Mouse (Mus musculus) heart, postnatal 4 days (tissue): ENCODE measurements around the gene C2. TPM values are rescaled to one million over a fixed set of nuclear protein-coding genes. Genes with fewer than 3 reads are reported as not detected.
A peak's percentile ranks its signal among the peaks of the same experiment; 100 is the strongest.

Experiments used
- DNase-seq: peaks from one replicate; pipeline ENCODE4 v3.0.0; 2021
- total RNA-seq, 2 experiments: library from RNA; stranded (reverse); gene quantifications; 2 replicates each; pipeline ENCODE4 v1.2.3; 2021

Gene C2
- total RNA-seq, 2 experiments from 2014 or later = 3.0 to 3.7 TPM

DNA sequence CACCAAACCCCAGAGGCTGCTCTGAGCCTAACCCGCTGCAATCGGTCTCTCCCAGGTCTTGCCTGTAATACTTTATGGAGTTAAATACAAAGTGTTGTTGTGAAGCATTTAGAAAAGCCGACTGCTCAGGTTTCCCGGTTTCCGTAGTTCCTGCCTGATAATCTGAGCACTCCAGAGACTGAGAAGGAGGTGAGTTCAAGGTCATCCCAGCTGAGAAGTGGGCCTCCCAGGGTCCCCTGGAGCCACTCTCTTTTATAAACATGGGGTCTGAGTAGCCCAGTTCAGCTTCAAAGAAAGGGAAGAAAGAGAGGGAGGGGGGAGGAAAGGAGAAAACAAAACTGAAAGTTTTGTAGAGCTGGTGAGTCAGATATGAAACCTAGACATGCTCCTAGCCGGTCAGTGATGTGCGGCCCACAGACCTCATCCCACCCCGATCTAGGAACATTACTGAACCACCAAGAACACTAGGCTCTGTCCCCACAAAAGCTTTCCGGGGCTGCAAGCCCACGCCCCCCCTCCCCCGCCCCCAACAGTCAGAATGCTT lies 18.7 kb downstream of the C2 start, which contains the start of gene Zbtb12:
Zbtb12 (plus strand) TSS at position 148 of the 544 bp plus-strand sequence.
- DNase-seq = no peak

DNA sequence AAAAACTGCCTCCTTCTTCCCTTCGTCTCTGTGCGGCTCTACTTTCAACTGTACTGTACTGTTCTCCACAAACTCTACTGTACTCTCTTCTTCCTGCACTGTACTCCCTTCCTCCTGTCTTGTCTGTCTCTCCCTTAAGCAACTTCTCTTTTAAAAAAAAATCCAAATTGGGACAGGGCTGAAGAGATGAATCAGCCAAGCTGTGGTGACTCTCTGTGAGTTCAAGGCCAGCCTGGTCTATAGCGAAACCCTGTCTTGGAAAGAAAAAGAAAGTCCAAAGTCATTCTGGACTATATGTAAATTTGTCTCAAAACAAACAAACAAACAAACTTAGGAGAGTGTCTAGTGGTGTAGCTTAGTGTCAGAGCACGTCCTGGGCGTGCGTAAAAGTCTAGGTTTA lies 23.7 kb downstream of the C2 start:
- no peak for DNase-seq

DNA sequence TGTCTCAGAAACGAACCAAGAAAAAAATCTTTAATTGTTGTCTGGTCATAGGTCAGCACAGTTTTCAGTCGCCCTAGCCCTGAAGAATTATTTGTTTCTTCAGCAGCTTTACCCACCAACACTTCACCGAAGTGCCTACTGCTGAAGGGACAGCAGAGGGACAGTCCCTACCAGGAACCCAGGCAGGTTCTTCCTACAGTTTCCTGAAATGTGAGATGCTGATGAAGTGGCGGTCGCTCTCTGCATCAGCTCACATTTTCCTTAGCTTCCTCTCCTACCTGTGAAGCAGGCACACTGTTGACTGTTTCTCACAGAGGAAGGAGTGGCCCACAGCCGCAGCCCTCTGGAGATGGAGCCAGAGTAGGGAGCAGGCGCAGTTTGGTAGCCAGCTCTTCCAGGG lies 32.1 kb downstream of the C2 start:
- DNase-seq = no peak

DNA sequence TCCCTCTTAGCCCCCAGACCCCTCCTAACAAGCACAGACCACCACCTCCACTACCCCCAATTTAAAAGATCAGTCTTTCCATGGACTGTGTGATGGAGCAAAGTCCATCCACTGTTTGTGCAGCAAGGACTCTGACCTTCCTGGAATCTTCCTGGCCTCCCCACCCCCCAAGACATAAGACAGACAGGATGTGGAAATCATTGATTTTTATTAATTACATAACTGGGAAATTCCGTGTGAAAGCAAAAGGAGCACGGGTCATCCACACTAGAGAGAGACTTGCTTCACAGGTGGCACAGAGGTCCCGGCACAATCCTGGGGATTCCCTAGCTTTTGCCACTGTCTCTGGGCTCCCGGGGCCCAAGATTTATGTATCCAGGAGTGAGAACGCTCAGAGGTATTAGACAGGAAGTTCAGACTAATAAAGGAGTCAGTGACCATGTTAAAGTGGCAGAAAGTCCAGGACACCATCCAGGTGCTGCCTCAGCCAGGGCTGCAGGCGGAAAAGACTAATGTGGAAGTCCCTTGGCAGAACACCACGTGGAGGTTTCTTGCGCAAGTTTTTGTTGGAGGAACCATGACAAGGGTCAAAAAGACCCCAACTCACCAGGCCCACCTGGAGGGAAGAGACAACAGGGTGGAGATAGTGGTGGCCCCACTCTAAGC lies 35.5 kb downstream of the C2 start, which contains the start of gene Cfb:
Cfb (minus strand) TSS at position 103 of the 666 bp plus-strand sequence.
- DNase-seq = no peak

DNA sequence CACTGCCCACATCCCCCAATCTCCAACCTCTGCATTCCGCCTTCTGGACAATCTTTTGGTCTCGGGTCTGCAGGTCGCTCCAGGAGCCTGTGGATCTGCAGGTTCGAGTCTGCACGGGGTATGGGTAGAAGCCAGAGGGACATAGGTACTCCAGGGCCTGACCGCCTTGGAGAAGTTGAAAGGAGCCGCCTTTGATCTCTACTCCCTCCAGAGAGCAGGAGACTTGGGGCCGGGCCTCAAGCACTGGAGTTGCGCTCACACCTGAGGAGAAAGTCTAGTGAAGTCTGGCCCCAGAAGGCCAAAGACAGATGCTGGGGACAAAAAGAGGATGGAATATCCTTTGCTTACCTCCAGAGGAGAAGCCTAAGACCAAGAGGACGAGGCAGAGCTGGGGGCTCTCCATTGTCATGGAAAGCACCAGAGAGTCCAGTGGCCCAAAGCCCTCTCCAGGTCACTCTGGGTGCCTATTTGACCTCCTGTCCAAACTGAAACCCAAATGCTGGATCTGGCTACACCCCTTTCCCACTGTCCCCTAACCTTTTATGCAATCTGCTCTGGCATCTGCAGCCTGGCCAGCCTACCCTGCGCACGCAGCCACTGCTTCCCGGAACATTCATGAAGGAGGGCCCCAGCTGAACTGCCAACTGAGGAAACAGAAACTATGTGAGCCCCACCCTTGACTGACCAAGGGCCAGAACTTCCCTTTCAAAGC lies 36.2 kb downstream of the C2 start:
- DNase-seq = no peak

DNA sequence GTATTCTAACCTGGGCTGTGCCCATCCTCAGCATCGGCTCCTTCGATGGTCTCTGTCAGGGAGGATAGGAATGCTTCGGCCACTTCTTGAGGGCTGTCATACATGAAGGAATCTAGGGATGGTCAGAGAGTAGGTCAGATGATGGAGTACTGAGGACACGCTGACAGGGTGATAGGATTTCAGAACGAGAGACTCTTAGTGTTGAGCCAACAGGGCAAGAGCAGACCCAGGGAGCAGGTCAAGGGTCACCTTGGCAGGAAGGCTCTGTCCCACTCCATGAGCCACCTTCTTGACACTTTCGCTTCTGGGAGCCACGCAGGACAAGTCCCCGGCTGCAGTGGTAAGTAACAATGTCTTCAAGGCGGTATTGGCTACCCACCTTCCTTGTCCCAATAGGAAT lies 37.6 kb downstream of the C2 start:
- no peak for DNase-seq

DNA sequence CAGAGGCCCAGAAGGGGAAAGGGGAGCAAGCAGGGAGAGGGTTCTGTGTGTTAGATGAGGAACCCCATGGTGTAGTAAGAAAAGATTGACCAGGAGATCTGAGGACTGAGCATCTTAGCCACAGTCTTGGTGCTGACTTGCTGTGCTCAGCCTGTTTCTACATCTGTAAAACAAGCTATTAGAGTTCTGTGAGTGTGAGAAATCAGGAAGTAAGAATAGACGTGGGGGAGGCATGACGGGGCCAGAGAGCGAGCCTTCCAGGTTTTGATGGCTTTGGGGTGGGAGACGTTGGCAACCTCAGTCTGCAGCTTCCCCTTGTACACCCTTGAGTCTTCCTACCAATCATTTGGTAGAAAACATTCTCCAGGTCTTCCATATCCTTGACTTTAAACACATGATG lies 39.4 kb downstream of the C2 start:
- DNase-seq = no peak

DNA sequence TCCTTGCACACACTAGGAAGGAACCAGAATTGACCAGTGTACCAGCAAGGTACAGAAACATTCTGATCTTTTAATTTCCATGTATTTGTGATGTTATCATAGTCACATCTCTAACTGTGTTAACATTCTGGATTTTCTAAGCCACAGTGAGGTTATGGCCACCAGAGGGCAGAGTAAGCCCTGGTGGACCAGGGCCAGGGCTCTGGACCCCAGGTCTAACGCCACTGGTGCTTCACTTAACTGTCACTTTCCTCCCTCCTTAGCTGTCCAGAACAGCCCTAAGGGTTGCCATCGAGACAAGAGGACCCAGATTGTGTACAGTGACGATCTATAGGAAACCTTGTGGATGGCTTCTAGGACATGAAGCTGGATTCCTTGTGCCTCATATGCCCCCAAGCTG lies 42.2 kb downstream of the C2 start:
- peak; percentile 67 for DNase-seq

DNA sequence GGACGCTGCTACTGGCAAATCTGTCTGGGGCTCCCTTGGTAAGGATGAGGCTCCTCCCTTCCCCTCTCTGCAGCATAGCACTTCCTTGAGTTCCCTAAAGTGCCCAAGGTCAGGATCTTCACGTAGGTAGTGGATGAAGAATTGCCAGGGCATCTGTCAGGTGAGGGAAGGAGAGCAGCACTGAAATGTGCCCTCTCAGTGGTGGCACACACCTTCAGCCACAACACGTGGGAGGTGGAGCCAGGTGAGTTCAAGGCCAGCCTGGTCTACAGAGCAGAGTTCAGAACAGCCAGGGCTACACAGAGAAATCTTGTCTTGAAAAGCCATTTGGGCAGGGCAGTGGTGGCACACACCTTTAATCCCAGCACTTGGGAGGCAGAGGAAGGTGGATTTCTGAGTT lies 43.3 kb downstream of the C2 start:
- DNase-seq = no peak

DNA sequence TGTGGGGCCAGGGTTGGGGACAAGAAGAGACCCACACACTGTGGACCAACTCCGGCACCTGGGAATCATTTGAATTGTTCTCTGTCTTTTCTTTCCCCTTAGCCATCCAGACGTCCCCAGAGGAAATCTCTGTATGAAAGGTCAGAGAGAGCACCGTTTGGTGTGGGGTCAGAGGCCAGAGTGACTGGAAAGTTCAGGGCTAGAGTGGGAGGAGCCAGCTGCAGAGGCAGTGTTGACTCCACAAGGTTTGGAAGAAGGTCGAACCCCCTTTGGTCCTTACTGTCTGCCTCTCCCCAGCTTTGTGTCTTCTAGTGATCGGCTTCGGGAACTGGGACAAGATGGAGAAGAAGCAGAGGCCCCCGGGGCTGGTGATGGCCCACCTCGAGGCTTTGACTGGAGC lies 44.6 kb downstream of the C2 start:
- DNase-seq = no peak

DNA sequence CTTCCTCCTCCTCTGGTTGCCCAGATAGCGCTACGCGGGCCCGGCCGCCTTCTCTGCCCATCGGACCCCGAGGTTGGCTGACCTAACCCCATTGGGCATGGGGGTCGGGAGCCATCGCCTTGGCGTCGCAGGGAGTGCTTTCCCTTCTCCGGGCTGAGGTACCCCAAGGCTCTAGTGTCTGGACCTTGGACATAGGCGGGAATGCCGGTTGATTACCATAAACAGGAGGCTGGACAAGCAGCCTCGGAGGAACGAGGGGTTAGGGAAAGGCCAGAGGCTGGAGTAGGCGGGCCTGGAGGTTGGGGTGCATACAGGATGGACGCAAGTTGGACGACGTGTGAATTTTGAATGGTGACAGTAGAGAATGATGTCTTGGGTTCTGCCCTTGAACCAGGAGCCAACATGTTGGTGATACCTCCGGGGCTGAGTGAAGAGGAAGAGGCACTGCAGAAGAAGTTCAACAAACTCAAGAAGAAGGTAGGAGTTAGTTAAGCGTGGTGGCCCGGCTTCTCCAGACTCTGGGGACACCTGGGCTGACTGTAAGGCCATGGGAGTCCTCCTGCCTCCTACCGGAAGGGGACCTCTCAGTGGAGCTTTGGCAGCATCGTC lies 47.4 kb downstream of the C2 start:
- DNase-seq = no peak

DNA sequence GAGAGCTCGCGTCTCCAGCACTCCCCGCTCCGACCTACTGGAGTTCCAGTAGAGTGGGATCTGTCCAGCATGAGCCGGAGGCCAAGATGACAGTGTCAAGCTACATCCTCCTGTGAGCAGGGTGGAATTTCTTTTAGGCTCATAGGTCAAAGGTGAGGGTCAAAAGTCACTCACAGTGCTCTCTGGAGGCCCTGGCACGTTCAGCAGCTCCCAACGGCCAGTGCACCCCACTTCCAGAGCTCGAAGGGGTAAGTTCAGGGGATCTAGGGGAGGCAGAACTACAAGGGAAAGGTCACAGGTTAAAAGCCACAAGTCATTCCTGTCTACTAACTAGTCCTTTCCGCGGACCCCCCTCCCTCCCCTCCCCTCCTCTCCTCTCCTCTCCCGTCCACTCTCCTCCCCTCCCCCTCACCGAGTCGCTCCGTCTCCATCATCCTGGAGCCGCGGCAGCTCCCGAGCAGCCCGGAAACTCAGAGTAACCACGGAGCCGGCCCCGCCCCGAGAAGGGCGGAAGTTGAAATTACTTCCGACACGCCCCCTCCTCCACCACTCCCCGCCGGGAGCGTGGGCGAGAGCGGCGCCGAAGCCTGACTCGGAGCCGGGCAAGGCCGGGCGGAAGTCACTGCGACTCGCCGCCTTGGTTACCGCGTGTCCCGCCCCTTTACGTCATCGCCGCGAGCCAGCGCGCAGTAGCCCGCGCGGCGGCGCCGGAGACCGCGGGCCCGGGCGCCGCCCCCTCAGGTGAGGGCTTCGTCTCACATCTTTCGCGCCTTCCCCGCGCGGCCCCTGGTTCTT lies 48.1 kb downstream of the C2 start, which contains the start of the genes Skiv2l and Nelfe:
Skiv2l (minus strand) TSS at position 489 of the 795 bp plus-strand sequence.
Nelfe (plus strand) TSS at position 670 of the 795 bp plus-strand sequence.
- peak; percentile 98 for DNase-seq

DNA sequence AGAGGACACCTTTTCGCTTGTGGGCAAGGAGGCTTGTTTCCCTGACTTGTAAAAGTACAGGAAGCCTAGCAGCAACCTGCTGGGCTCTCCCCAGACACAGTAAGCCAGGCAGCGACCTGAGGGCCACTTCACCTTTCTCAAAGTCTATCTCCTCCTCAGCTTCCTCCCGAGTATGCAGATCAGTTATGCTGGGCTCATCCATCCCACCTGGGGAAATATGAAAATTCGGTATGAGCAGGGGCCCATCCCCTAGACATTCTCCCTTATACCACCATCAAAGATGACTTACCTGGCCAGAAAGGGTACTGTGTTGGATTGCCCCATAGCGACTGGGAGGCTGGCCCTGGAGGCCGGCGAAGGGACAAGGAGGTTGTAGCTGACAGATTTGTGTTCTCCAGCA lies 50.5 kb downstream of the C2 start:
- DNase-seq = no peak

DNA sequence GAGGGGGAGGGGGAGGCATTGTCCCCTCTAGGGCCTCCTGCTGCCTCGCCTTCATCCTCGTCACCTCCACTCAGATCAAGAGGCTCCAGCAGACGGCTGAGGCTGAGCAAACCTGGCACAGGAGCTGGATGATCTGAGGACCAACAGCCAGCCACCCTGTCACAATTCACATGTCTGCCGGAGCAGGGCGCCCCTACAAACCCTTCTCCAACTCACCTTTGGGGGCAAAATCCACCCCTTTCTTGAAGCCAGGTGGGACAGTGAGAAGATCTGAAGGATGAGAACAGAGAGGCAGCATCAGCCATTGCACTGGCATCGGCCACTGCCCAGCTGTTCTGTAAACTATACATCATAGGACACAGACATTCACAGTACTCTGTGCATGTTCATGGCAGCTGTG lies 50.9 kb downstream of the C2 start:
- DNase-seq = no peak

DNA sequence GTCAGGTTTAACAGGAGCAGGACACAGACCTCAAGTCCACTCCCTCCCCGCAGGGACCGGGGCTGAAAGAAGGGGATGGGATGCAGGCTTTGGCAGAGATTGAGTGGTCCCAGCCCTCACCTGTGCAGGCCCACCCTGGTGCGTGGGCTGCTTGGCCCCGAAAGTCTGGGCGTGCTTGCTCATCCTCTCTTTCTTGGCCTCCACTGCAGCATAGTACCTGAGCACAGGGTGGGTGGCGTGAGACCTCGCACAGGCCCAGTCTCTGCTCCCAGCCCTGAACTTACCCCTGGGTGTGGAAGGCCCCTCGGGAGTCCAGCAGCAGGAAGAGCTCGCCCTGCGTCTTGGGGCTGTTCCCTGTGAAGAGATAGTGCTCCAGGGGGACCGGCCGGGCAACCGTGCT lies 53.2 kb downstream of the C2 start:
- no peak for DNase-seq

DNA sequence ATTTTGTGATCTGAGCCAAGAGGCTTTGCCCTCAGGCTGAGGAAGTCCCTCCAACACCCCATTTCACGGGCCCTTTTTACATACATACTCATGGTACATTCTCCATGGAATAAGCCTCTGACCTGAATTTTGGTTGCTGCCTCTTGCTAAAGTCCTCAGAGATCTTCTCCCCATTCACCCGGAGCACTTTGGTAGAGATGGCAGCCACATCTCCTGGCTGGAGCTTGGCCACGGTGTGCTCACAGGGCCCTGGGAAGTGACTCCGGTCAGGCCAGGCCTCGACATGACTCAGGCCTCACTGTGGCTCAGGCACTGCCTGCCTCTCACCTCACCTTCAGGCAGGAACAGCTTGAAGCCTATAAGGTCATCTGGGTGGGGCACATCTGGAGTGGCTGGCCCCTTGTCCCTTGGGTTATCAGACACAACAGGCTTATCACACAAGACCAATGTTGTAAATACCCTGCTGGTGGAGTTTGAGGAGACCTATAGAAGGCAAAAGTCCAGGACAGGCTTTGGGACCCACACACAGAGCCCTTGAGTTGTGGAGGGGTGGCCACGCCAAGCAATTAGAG lies 57.2 kb downstream of the C2 start:
- no peak for DNase-seq

DNA sequence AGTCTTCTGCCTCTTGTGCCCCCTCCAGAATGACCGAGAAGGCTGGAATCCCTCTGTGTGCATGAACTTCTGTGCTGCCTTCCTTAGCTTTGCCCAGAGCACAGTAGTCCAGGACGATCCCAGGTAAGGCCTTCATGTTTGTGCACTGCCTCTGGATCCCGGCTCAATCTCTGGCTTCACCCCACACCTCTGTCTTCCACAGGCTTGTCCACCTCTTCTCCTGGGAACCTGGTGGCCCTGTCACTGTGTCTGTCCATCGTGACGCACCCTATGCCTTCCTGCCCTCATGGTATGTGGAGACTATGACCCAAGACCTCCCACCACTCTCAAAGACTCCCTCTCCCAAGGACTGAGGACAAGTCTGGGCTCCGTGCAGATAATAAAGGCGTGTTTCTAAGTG lies 59.3 kb downstream of the C2 start:
- DNase-seq = no peak

DNA sequence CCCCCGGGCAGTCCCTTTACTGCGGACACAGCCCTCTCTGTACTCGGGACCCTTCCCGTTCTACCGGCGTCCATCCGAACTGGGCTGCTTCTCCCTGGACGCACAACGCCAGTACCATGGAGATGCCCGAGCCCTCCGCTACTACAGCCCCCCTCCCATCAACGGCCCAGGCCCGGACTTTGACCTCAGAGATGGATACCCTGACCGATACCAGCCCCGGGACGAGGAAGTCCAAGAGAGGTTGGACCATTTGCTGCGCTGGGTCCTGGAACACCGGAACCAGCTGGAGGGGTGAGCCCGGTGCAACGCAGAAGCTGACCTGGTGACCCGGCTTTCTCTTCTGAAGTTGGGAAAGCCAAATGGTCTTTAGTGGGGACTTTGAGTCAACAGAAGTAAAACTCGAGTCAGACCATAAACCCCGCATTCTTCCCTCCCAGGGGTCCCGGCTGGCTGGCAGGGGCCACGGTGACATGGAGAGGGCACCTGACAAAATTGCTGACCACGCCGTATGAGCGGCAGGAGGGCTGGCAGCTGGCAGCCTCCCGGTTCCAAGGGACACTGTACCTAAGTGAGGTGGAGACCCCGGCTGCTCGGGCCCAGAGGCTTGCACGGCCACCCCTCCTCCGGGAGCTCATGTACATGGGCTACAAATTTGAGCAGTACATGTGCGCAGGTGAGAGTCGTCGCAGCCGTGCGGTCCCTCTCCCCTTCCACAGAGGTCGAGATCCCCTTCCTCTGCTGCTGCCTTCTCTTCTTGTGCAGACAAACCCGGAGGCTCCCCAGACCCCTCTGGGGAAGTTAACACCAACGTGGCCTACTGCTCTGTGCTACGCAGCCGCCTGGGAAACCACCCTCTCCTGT lies 60.4 kb downstream of the C2 start:
- peak; percentile 25 for DNase-seq

DNA sequence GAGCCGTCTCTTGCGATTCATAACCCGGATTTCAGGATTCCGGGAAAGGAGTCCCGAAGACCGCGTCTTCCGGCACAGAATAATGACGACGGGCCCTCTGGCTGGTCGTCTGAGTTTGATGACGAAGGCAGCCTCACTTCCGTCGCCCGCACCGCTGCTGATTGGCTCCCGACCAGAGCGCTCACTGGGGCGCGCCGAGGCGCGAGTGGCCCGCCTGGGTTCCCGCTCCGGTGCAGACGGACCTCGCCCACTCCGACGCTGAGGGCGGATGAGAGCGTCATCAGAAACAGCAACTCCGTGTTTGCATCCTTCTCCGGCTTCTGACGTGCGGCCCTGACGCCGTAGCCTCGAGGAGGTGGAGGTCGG lies 61.2 kb downstream of the C2 start, which contains the start of the genes Stk19 and Dxo:
Stk19 (minus strand) TSS at position 90 of the 366 bp plus-strand sequence.
Dxo (plus strand) TSS at position 164 of the 366 bp plus-strand sequence.
- DNase-seq = peak; percentile 97

DNA sequence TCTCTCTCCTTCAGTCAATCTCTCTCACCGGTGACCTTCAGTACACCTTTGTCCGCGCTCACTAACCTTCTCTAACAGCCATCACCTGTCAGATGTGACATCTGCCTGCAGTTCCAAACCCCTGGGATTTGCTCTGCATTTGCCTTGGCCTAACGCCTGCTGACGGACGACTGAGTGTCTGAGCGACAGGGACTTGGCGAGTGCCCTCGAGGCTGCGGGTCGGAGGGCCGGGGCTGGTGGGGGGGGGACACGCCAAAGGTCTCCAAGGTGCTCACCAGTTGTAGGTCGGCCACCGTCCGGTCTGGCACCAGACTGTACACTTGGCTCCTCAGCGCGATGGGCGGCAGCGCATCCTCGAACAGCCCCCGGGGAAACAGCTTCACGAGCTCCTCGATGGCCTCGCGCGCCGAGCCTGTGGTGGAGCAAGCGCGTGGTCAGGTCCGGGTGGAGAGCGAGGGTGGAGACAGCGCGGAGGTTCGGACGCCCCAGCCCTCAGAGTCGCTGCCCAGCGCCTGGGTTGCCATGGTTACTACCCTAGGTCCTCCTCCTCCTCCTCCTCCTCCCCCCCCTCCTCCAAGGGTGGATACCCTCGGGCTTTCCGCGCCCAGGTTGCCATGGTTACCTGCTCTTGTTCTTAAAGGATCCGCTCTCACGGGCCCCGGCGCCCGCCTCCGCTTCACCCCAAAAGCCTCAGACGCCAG lies 61.8 kb downstream of the C2 start:
- DNase-seq = no peak
